Mouse (Mus musculus) stomach, embryonic 16.5 days (tissue): Measurements from ENCODE around the gene Nkd2. TPM values are rescaled to one million over a fixed set of nuclear protein-coding genes. Genes with fewer than 3 reads are reported as not detected.
A peak's percentile ranks its signal among the peaks of the same experiment; 100 is the strongest.

ENCODE experiments used
- ATAC-seq: fragments of 200-750 bp; cut with Nextera tagmentation; 2 replicates; pipeline ENCODE4 v1.8.0; 2017; ENCODE audit warnings: moderate number of reproducible peaks, moderate TSS enrichment; ENCODE audit not compliant: insufficient read depth, low FRiP score
- H3K27ac ChIP-seq: fragments of 300-500 bp; sonication (generic); 2 replicates; pipeline ENCODE4 v1.5.1; 2014; ENCODE audit warnings: low read length
- H3K27me3 ChIP-seq: fragments of 300-500 bp; sonication (generic); 2 replicates; pipeline ENCODE4 v1.6.1; 2014; ENCODE audit warnings: low read length, control low read depth, mixed read lengths; ENCODE audit not compliant: control insufficient read depth, insufficient read depth
- H3K36me3 ChIP-seq: fragments of 300-500 bp; sonication (generic); 2 replicates; pipeline ENCODE4 v1.6.1; 2014; ENCODE audit warnings: low read length; ENCODE audit not compliant: control insufficient read depth, insufficient read depth
- H3K4me1 ChIP-seq: fragments of 300-500 bp; sonication (generic); 2 replicates; pipeline ENCODE4 v1.6.1; 2014; ENCODE audit warnings: low read length, control low read depth, mixed read lengths; ENCODE audit not compliant: control insufficient read depth, insufficient read depth
- H3K4me2 ChIP-seq: fragments of 300-500 bp; sonication (generic); 2 replicates; pipeline ENCODE4 v1.6.1; 2014; ENCODE audit warnings: low read depth, low read length, mixed read lengths
- H3K4me3 ChIP-seq: fragments of 300-500 bp; sonication (generic); replicated peaks from 2 replicates; pipeline ENCODE4 v1.5.1; 2014; ENCODE audit warnings: mild to moderate bottlenecking, low read length
- H3K9ac ChIP-seq: fragments of 300-500 bp; sonication (generic); 2 replicates; pipeline ENCODE4 v1.6.1; 2014; ENCODE audit warnings: low read length
- H3K9me3 ChIP-seq: fragments of 300-500 bp; sonication (generic); replicated peaks from 2 replicates; pipeline ENCODE4 v1.6.1; 2016; ENCODE audit warnings: low read length, control low read depth; ENCODE audit not compliant: control insufficient read depth
- WGBS: fragments of 180-500 bp; shearing (Covaris S2); extraction: QIAGEN DNeasy Blood & Tissue Kit; methylation state at CpG from one replicate; pipeline ENCODE4 v1.1.7; 2014; 5-methylcytosine and 5-hydroxymethylcytosine counted together
- polyA plus RNA-seq: library from polyadenylated mRNA; unstranded; fragments of >200 nt; fragmentation: Nextera tagmentation; extraction: Ambion mirVana; gene quantifications from 2 replicates; pipeline ENCODE4 v1.2.1, GENCODE M21; 2015

The Nkd2 gene
- polyA plus RNA-seq, 1 experiment from 2014 or later = 5.0 TPM

GRCm38 (mm10) chr13:73771131-73771530 lies 76.3 kb downstream of the Nkd2 start:
- 57% methylated on average over 3 of the region's 3 CpGs for WGBS
- Histone ChIP-seq H3K27ac (peak overlapping the region; percentile 57; the same call in 1 of the 2 replicates), H3K4me3 (no peak overlapping the region), H3K9ac (no peak overlapping the region), H3K27me3 (no peaks in the 10 kb centered on the region), H3K9me3 (no peaks in the 10 kb centered on the region), H3K4me1 (peaks cover 40% of the 10 kb centered on the region), H3K36me3 (no peaks in the 10 kb centered on the region), H3K4me2 (no peak overlapping the region)
- no peak for ATAC-seq

DNA sequence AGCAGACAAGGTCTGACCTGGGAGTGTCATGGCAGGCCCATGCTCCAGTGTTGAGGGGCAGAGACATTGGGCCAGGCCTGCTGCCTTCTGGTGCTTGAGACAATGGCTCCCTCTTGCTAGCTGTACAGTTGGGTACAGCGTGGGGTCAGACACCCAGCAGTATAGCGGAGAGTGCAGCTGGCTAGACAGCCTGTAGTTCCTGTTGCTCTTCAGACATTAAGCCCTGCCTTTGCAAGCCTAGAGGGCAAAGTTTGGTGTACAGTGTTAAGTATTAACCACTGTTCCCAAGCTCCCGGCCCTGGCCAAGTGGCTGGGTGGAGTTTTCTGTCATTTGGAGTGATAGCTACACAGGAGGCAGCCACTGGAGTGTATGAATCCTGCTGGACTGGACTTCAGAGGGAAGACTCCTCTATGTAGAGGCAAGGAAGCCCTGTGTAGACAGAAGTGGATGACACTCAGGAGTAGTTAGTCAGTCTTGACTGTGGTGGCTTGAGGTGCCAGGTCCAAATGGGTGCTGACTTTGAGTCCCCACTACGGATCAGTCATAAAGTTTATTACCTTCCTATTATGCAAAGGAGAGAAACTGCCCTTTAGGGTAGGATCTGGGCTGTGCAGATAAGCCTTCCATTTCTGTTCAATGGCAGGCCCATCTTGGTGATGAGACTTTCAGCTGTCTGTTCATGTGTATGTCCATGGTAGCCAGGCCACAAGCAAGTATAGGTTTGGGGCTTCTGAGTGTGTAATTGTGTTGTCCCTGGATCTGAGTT lies 77.3 kb downstream of the Nkd2 start:
- 46% methylated on average over 4 of the region's 4 CpGs for WGBS
- Histone ChIP-seq H3K36me3 (no peaks in the 10 kb centered on the region), H3K9me3 (no peaks in the 10 kb centered on the region), H3K4me2 (peak overlapping the region; percentile 14; the same call in 1 of the 2 replicates), H3K27me3 (no peaks in the 10 kb centered on the region), H3K4me3 (no peak overlapping the region), H3K4me1 (peaks cover 46% of the 10 kb centered on the region), H3K27ac (peak overlapping the region; percentile 82), H3K9ac (peak overlapping the region; percentile 8; the same call in 1 of the 2 replicates)
- ATAC-seq = peak; percentile 79

Other genes starting within 250 kb of the Nkd2 start
- gene Clptm1l, start 243.6 kb downstream of the Nkd2 start, polyA plus RNA-seq = 117 TPM in 2 replicates
- gene Tert, start 220.7 kb downstream of the Nkd2 start, polyA plus RNA-seq = 3.2 and 5.0 TPM in 2 replicates
- gene Slc6a18, start 169.6 kb downstream of the Nkd2 start, polyA plus RNA-seq = not detected in 2 replicates
- gene Slc6a19, start 142.8 kb downstream of the Nkd2 start, polyA plus RNA-seq = 3.3 and 3.4 TPM in 2 replicates
- 22.8 and 26.1 TPM in 2 replicates for gene Slc12a7, start 114.5 kb downstream of the Nkd2 start, polyA plus RNA-seq
- 29.4 and 29.6 TPM in 2 replicates for gene Trip13, start 90.2 kb upstream of the Nkd2 start, polyA plus RNA-seq
- gene Brd9, start 90.2 kb upstream of the Nkd2 start, polyA plus RNA-seq = 41.1 and 45.6 TPM in 2 replicates
- gene Zdhhc11, start 116.2 kb upstream of the Nkd2 start, polyA plus RNA-seq = not detected in 2 replicates
- gene Tppp, start 161.8 kb upstream of the Nkd2 start, polyA plus RNA-seq = 5.3 and 6.8 TPM in 2 replicates
- gene Cep72, start 214.7 kb upstream of the Nkd2 start, polyA plus RNA-seq = 11.6 and 13.1 TPM in 2 replicates